Mouse (Mus musculus) heart, postnatal 0 days (tissue): Measurements from ENCODE around the gene Hist1h4d. TPM values are rescaled to one million over a fixed set of nuclear protein-coding genes. Genes with fewer than 3 reads are reported as not detected.
"Not testable (repeated sequence)": the region's sequence is repeated elsewhere in the genome, so short reads cannot be mapped to it uniquely, and the experiment has no call there.

ENCODE experiments used
- ATAC-seq: fragments of 200-750 bp; cut with Nextera tagmentation; 2 replicates; pipeline ENCODE4 v1.8.0; 2017; ENCODE audit warnings: low read depth, moderate number of reproducible peaks, moderate library complexity; ENCODE audit not compliant: insufficient read depth
- DNase-seq: peaks from one replicate; pipeline ENCODE4 v3.0.0-alpha.2; 2016; ENCODE audit warnings: low spot score
- H3K27ac ChIP-seq: fragments of 300-500 bp; sonication (generic); 2 replicates; pipeline ENCODE4 v1.5.1; 2014; ENCODE audit warnings: low read depth, mild to moderate bottlenecking
- H3K27me3 ChIP-seq: fragments of 300-500 bp; sonication (generic); 2 replicates; pipeline ENCODE4 v1.6.1; 2014; ENCODE audit warnings: low read length, mixed read lengths; ENCODE audit not compliant: control insufficient read depth, insufficient read depth
- H3K36me3 ChIP-seq: fragments of 300-500 bp; sonication (generic); replicated peaks from 2 replicates; pipeline ENCODE4 v1.6.1; 2014; ENCODE audit warnings: low read length, mixed read lengths; ENCODE audit not compliant: control insufficient read depth, insufficient read depth
- H3K4me1 ChIP-seq: fragments of 300-500 bp; sonication (generic); 2 replicates; pipeline ENCODE4 v1.6.1; 2014; ENCODE audit warnings: antibody characterized with exemption; ENCODE audit not compliant: control insufficient read depth, insufficient read depth
- H3K4me2 ChIP-seq: fragments of 300-500 bp; sonication (generic); 2 replicates; pipeline ENCODE4 v1.6.1; 2014; ENCODE audit warnings: low read depth, mild to moderate bottlenecking, low read length, moderate library complexity
- H3K4me3 ChIP-seq: fragments of 300-500 bp; sonication (generic); 2 replicates; pipeline ENCODE4 v1.5.1; 2014; ENCODE audit warnings: low read depth, low read length
- H3K9ac ChIP-seq: fragments of 300-500 bp; sonication (generic); replicated peaks from 2 replicates; pipeline ENCODE4 v1.6.1; 2014; ENCODE audit warnings: low read depth, low read length, mixed read lengths
- H3K9me3 ChIP-seq: fragments of 300-500 bp; sonication (generic); replicated peaks from 2 replicates; pipeline ENCODE4 v1.6.1; 2016; ENCODE audit warnings: low read length; ENCODE audit not compliant: control insufficient read depth
- CTCF ChIP-seq: IDR thresholded peaks from 2 replicates; pipeline ENCODE4 v1.5.1; 2016; ENCODE audit warnings: antibody characterized with exemption, control low read depth, low read depth
- EP300 ChIP-seq: IDR thresholded peaks from 2 replicates; pipeline ENCODE4 v1.6.1; 2016; ENCODE audit warnings: antibody characterized with exemption, low read depth
- WGBS: fragments of 180-500 bp; shearing (Covaris S2); extraction: QIAGEN DNeasy Blood & Tissue Kit; methylation state at CpG from one replicate; pipeline ENCODE4 v1.1.7; 2014; 5-methylcytosine and 5-hydroxymethylcytosine counted together
- polyA plus RNA-seq: library from polyadenylated mRNA; unstranded; fragments of >200 nt; fragmentation: Nextera tagmentation; extraction: Ambion mirVana; gene quantifications from 2 replicates; pipeline ENCODE4 v1.2.1, GENCODE M21; 2015
- total RNA-seq: library from RNA; depleted of rRNA; stranded (reverse); fragments of >200 nt; gene quantifications from 2 replicates; pipeline ENCODE4 v1.2.3, GENCODE M21; 2014; ENCODE audit warnings: low replicate concordance

Gene Hist1h4d
- total and polyA plus RNA-seq, 2 experiments from 2014 or later = 18.8 to 1,649 TPM

DNA sequence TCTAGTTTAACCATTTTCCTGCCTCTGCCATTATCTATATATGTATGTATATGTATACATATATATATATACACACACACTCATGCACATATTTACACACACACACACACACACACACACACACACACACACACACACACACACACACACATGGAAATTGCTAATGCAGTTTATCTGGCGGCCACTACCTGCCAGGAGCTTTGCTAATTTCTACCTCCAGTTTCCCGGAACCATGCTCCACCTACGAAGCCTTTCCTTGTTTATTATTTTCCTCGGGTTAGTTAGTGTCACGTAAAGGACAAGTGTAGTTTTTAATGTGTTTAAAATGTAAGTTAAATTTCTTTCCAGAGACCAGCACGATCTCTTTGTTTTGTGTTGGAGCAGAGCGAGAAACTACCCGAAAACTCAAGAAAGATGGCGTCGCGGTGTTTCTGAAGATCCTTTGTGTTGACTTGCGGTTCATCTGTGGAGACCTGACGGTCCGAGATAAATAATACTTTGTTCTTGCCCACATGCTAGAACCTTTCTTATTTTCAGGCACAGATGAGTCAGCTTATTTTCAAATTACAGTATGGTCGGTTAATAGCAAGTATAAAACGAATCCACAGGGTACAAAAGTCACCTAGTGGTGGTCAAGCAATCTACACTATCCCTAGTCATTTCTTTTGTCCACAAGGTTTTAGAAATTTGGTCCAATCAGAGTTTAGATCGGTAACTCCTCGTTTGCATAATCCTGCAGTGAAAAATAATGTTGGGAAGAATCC lies 18.5 kb upstream of the Hist1h4d start:
- peak overlapping the region; percentile 74 for H3K4me2 ChIP-seq
- TF ChIP-seq EP300 (no peak), CTCF (peak; percentile 44)
- peak overlapping the region; percentile 59 for H3K9ac ChIP-seq
- DNase-seq (peak; percentile 88), ATAC-seq (peak; percentile 54)
- 5% methylated on average over 18 of the region's 18 CpGs for WGBS
- no peaks in the 10 kb centered on the region for H3K4me1 ChIP-seq
- no peaks in the 10 kb centered on the region for H3K36me3 ChIP-seq
- no peaks in the 10 kb centered on the region for H3K27me3 ChIP-seq
- H3K27ac ChIP-seq = peak overlapping the region; percentile 98
- H3K9me3 ChIP-seq = no peaks in the 10 kb centered on the region
- peak overlapping the region; percentile 51 for H3K4me3 ChIP-seq

DNA sequence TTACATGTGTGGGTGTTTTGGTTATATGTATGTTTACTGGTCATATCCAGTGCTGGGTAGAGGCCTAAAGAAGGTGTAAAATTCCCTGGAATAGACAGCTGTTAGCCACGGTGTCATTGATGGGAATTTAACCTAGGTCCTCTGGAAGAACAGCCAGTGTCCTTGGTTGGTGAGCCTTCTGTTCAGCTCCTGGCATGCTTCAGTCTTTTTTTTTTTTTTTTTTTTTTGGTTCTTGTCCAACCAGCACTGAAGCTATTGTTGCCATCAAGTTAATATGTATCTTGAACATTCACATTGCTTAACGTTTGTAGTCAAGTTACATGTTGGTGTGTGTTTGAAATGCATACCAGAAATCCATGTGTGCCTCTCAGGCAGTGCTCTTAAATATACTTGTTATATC lies 16.9 kb upstream of the Hist1h4d start:
- no peak overlapping the region for H3K4me2 ChIP-seq
- DNase-seq (no peak), ATAC-seq (no peak)
- WGBS = 86% methylated on average over 2 of the region's 2 CpGs
- no peaks in the 10 kb centered on the region for H3K27me3 ChIP-seq
- H3K36me3 ChIP-seq = no peaks in the 10 kb centered on the region
- H3K4me1 ChIP-seq = no peaks in the 10 kb centered on the region
- TF ChIP-seq CTCF (no peak), EP300 (no peak)
- H3K27ac ChIP-seq = no peak overlapping the region
- H3K9me3 ChIP-seq = no peaks in the 10 kb centered on the region
- H3K9ac ChIP-seq = no peak overlapping the region
- no peak overlapping the region for H3K4me3 ChIP-seq

DNA sequence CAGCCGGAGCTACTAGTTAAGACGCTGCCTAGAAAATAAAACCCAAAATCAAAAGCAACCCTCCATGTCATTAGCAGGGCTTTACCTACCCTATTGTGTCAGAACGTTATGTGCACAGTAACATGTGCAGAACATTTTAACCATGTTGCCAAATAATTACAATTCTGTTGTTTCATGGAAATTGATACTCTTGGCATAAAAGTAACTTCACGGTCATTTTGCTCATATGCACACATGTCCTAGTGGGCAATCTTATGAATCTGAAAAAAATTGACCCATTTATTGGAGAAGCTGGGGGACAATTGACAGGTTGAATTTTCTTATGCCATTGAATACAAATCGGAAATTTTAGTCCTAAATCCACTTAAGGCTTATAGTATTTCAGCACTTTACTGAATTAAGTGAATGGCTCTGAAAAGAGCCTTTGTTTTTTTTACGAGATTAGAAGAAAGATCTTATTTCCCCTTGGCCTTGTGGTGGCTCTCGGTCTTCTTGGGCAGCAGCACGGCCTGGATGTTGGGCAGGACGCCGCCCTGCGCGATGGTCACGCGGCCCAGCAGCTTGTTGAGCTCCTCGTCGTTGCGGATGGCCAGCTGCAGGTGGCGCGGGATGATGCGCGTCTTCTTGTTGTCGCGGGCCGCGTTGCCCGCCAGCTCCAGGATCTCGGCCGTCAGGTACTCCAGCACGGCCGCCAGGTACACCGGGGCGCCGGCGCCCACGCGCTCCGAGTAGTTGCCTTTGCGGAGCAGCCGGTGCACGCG lies 11.0 kb upstream of the Hist1h4d start:
- not testable (repeated sequence) for H3K27me3 ChIP-seq, H3K9me3 ChIP-seq, H3K9ac ChIP-seq, H3K36me3 ChIP-seq, DNase-seq
- Histone ChIP-seq H3K4me2 (peak overlapping the region; percentile 62), H3K27ac (peak overlapping the region; percentile 97), H3K4me3 (peak overlapping the region; percentile 51), H3K4me1 (peaks cover 11% of the 10 kb centered on the region; the same call in 1 of the 2 replicates)
- 5% methylated on average over 21 of the region's 41 CpGs for WGBS
- peak; percentile 36; the same call in 1 of the 2 replicates for ATAC-seq

DNA sequence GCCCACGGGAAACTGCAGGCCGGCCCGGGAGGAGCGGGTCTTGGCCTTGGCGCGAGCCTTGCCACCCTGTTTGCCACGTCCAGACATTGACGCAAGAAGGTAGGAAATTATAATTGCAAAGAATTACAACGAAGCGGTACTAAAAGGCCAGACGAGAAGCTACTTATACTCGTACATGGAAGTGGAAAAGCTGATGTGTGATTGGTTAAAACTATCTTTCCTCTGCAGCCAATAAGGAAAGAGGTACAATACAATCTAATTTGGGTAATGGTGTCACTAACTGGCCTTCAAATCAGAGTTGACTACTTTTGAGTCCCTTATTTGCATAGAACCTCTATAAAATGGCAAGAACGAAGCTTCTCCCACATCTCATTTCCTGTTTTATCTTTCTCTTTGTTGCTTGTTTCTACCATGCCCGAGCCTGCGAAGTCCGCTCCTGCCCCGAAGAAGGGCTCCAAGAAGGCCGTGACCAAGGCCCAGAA lies 10.3 kb upstream of the Hist1h4d start, which contains the start of the genes Hist1h2ae and Hist1h2bg:
TSS of gene Hist1h2ae (minus strand) at position 199 of the 482 bp plus-strand sequence.
TSS of gene Hist1h2bg (plus strand) at position 375 of the 482 bp plus-strand sequence.
- Histone ChIP-seq H3K4me2 (peak within 1 kb of the TSS; percentile 62), H3K27me3 (no peaks in the 10 kb centered on the region), H3K27ac (peak within 1 kb of the TSS; percentile 97), H3K4me1 (peaks cover 11% of the 10 kb centered on the region; the same call in 1 of the 2 replicates), H3K4me3 (peak within 1 kb of the TSS; percentile 51), H3K36me3 (no peaks in the 10 kb centered on the region), H3K9me3 (no peaks in the 10 kb centered on the region), H3K9ac (peak within 1 kb of the TSS; percentile 69)
- DNase-seq (peak; percentile 99), ATAC-seq (peak; percentile 87)
- TF ChIP-seq CTCF = no peak
- TF ChIP-seq EP300 = peak; percentile 74; the same call in 1 of the 2 replicates
- WGBS = under 1% methylated on average over 18 of the region's 18 CpGs

DNA sequence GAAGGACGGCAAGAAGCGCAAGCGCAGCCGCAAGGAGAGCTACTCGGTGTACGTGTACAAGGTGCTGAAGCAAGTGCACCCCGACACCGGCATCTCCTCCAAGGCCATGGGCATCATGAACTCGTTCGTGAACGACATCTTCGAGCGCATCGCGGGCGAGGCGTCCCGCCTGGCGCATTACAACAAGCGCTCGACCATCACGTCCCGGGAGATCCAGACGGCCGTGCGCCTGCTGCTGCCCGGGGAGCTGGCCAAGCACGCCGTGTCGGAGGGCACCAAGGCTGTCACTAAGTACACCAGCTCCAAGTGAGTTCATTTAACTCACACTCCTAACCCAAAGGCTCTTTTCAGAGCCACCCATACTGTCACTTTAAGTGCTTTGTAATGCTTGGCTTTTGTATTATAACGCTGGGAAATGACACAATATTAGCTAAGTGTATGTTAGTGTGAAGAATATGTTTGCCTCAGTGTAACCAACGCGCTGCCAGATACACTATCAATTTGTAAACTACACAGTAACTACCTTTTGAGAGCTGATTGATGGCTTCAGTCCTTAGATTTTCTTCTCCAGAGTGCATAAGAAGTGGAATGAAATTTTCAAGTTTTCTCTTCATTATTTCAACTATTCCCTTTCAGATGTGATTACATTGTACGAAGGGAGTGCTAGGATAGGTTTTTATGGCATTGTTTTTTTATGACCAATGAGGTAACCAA lies 9.7 kb upstream of the Hist1h4d start:
- Histone ChIP-seq H3K27ac (peak overlapping the region; percentile 97), H3K4me3 (peak overlapping the region; percentile 51), H3K9ac (peak overlapping the region; percentile 69), H3K4me1 (peaks cover 16% of the 10 kb centered on the region; the same call in 1 of the 2 replicates), H3K4me2 (peak overlapping the region; percentile 62)
- not testable (repeated sequence) for H3K9me3 ChIP-seq, DNase-seq, H3K27me3 ChIP-seq, H3K36me3 ChIP-seq
- 1% methylated on average over 13 of the region's 34 CpGs for WGBS
- ATAC-seq = 0 out of 2 replicates have a peak, but pooled peaks have one; percentile 1
